Mouse (Mus musculus): ENCODE measurements around the gene Neurl1b. TPM values are rescaled to one million over a fixed set of nuclear protein-coding genes. Genes with fewer than 3 reads are reported as not detected.

The Neurl1b gene
- total and polyA plus RNA-seq, 2 experiments from 2014 or later, result 2.1 to 69.7 TPM

GRCm38 (mm10) chr17:26412967-26413366 lies 1.7 kb upstream of the Neurl1b start:
- H3K4me2 ChIP-seq (ENCODE audit: low read depth, low read length, poor library complexity, severe bottlenecking), result no peak overlapping the region
- no peaks in the 10 kb centered on the region for H3K36me3 ChIP-seq (ENCODE audit: insufficient read depth, low read length)
- H3K9me3 ChIP-seq (ENCODE audit: low read length), result no peaks in the 10 kb centered on the region
- WGBS, result 93% methylated on average over 5 of the region's 5 CpGs
- no peak for TF ChIP-seq CTCF (IDR thresholded peaks at IDR 0.05)
- DNase-seq (ENCODE audit: low spot score) (no peak), ATAC-seq (ENCODE audit: low FRiP score) (no peak)
- no peak overlapping the region for H3K27ac ChIP-seq (ENCODE audit: low read depth, low read length)
- peaks cover 5% of the 10 kb centered on the region; the same call in 1 of the 2 replicates for H3K27me3 ChIP-seq (ENCODE audit: insufficient read depth, low read length)
- H3K4me3 ChIP-seq (ENCODE audit: low read depth, low read length), result no peak overlapping the region
- peaks cover 4% of the 10 kb centered on the region; the same call in 1 of the 2 replicates for H3K4me1 ChIP-seq (ENCODE audit: insufficient read depth, low read length)
- no peak overlapping the region for H3K9ac ChIP-seq (replicated peaks; ENCODE audit: low read length, poor library complexity, severe bottlenecking)

- no peak for TF ChIP-seq CTCF (IDR thresholded peaks at IDR 0.05)
- Histone ChIP-seq H3K4me3 (ENCODE audit: low read depth, low read length) (peak overlapping the region; percentile 89), H3K27ac (ENCODE audit: low read depth, low read length) (no peak overlapping the region), H3K9me3 (ENCODE audit: low read length) (no peaks in the 10 kb centered on the region), H3K36me3 (ENCODE audit: insufficient read depth, low read length) (no peaks in the 10 kb centered on the region), H3K27me3 (ENCODE audit: insufficient read depth, low read length) (peaks cover 5% of the 10 kb centered on the region; the same call in 1 of the 2 replicates), H3K4me2 (ENCODE audit: low read depth, low read length, poor library complexity, severe bottlenecking) (peak overlapping the region; percentile 93), H3K9ac (replicated peaks; ENCODE audit: low read length, poor library complexity, severe bottlenecking) (peak overlapping the region; percentile 85), H3K4me1 (ENCODE audit: insufficient read depth, low read length) (peaks cover 4% of the 10 kb centered on the region; the same call in 1 of the 2 replicates)
- no peak for DNase-seq (ENCODE audit: low spot score)
- 11% methylated on average over 5 of the region's 5 CpGs for WGBS
- no peak for ATAC-seq (ENCODE audit: low FRiP score)
These were observed 476 bp upstream of the Neurl1b start for GRCm38 (mm10) chr17:26414184-26414522.

- Histone ChIP-seq H3K27me3 (ENCODE audit: insufficient read depth, low read length) (peaks cover 4% of the 10 kb centered on the region; the same call in 1 of the 2 replicates), H3K27ac (ENCODE audit: low read depth, low read length) (peak overlapping the region; percentile 57), H3K36me3 (ENCODE audit: insufficient read depth, low read length) (no peaks in the 10 kb centered on the region), H3K4me1 (ENCODE audit: insufficient read depth, low read length) (peaks cover 4% of the 10 kb centered on the region; the same call in 1 of the 2 replicates), H3K9ac (replicated peaks; ENCODE audit: low read length, poor library complexity, severe bottlenecking) (peak overlapping the region; percentile 85), H3K4me2 (ENCODE audit: low read depth, low read length, poor library complexity, severe bottlenecking) (peak overlapping the region; percentile 93), H3K4me3 (ENCODE audit: low read depth, low read length) (peak overlapping the region; percentile 89), H3K9me3 (ENCODE audit: low read length) (no peaks in the 10 kb centered on the region)
- DNase-seq (ENCODE audit: low spot score) (peak; percentile 28), ATAC-seq (ENCODE audit: low FRiP score) (peak; percentile 24; the same call in 1 of the 2 replicates)
- WGBS, result under 1% methylated on average over 27 of the region's 27 CpGs
- no peak for TF ChIP-seq CTCF (IDR thresholded peaks at IDR 0.05)
These were observed 781 bp downstream of the Neurl1b start for GRCm38 (mm10) chr17:26415355-26415865.

GRCm38 (mm10) chr17:26416141-26416540 lies 1.5 kb downstream of the Neurl1b start:
- Histone ChIP-seq H3K36me3 (ENCODE audit: insufficient read depth, low read length) (no peaks in the 10 kb centered on the region), H3K4me2 (ENCODE audit: low read depth, low read length, poor library complexity, severe bottlenecking) (peak overlapping the region; percentile 93), H3K9ac (replicated peaks; ENCODE audit: low read length, poor library complexity, severe bottlenecking) (no peak overlapping the region), H3K4me3 (ENCODE audit: low read depth, low read length) (peak overlapping the region; percentile 89), H3K4me1 (ENCODE audit: insufficient read depth, low read length) (peaks cover 4% of the 10 kb centered on the region; the same call in 1 of the 2 replicates), H3K27ac (ENCODE audit: low read depth, low read length) (no peak overlapping the region), H3K9me3 (ENCODE audit: low read length) (no peaks in the 10 kb centered on the region), H3K27me3 (ENCODE audit: insufficient read depth, low read length) (no peaks in the 10 kb centered on the region)
- ATAC-seq (ENCODE audit: low FRiP score) (peak; percentile 21; the same call in 1 of the 2 replicates), DNase-seq (ENCODE audit: low spot score) (no peak)
- WGBS, result 55% methylated on average over 3 of the region's 3 CpGs
- TF ChIP-seq CTCF (IDR thresholded peaks at IDR 0.05), result peak; percentile 55

GRCm38 (mm10) chr17:26417770-26418421 lies 3.3 kb downstream of the Neurl1b start:
- Histone ChIP-seq H3K9ac (replicated peaks; ENCODE audit: low read length, poor library complexity, severe bottlenecking) (no peak overlapping the region), H3K4me2 (ENCODE audit: low read depth, low read length, poor library complexity, severe bottlenecking) (no peak overlapping the region), H3K9me3 (ENCODE audit: low read length) (no peaks in the 10 kb centered on the region), H3K27ac (ENCODE audit: low read depth, low read length) (no peak overlapping the region), H3K4me1 (ENCODE audit: insufficient read depth, low read length) (peaks cover 4% of the 10 kb centered on the region; the same call in 1 of the 2 replicates), H3K4me3 (ENCODE audit: low read depth, low read length) (no peak overlapping the region), H3K36me3 (ENCODE audit: insufficient read depth, low read length) (no peaks in the 10 kb centered on the region), H3K27me3 (ENCODE audit: insufficient read depth, low read length) (no peaks in the 10 kb centered on the region)
- TF ChIP-seq CTCF (IDR thresholded peaks at IDR 0.05), result no peak
- ATAC-seq (ENCODE audit: low FRiP score) (no peak), DNase-seq (ENCODE audit: low spot score) (no peak)
- WGBS, result 91% methylated on average over 6 of the region's 6 CpGs

All from midbrain, postnatal 0 days (tissue).